Mouse (Mus musculus) hindbrain, embryonic 16.5 days (tissue): ENCODE results near the gene Mlh1. TPM values are rescaled to one million over a fixed set of nuclear protein-coding genes. Genes with fewer than 3 reads are reported as not detected.

ENCODE experiments used
- ATAC-seq: fragments of 200-750 bp; cut with Nextera tagmentation; 2 replicates; pipeline ENCODE4 v1.8.0; 2017; ENCODE audit warnings: moderate TSS enrichment, moderate library complexity
- H3K27ac ChIP-seq: fragments of 300-500 bp; sonication (generic); 2 replicates; pipeline ENCODE4 v1.5.1; 2014; ENCODE audit warnings: low read depth, mild to moderate bottlenecking, control low read depth, low read length, moderate library complexity
- H3K27me3 ChIP-seq: fragments of 300-500 bp; sonication (generic); replicated peaks from 2 replicates; pipeline ENCODE4 v1.6.1; 2014; ENCODE audit warnings: low read length; ENCODE audit not compliant: control insufficient read depth, insufficient read depth
- H3K36me3 ChIP-seq: fragments of 300-500 bp; sonication (generic); 2 replicates; pipeline ENCODE4 v1.6.1; 2014; ENCODE audit warnings: mild to moderate bottlenecking, low read length, moderate library complexity, mixed read lengths; ENCODE audit not compliant: control insufficient read depth, insufficient read depth
- H3K4me1 ChIP-seq: fragments of 300-500 bp; sonication (generic); 2 replicates; pipeline ENCODE4 v1.6.1; 2014; ENCODE audit warnings: low read depth, low read length; ENCODE audit not compliant: control insufficient read depth, insufficient read depth
- H3K4me2 ChIP-seq: fragments of 300-500 bp; sonication (generic); 2 replicates; pipeline ENCODE4 v1.6.1; 2014; ENCODE audit warnings: mild to moderate bottlenecking, low read length, control low read depth, moderate library complexity
- H3K4me3 ChIP-seq: fragments of 300-500 bp; sonication (generic); 2 replicates; pipeline ENCODE4 v1.5.1; 2014; ENCODE audit warnings: mild to moderate bottlenecking, low read length, control low read depth, moderate library complexity
- H3K9ac ChIP-seq: fragments of 300-500 bp; sonication (generic); 2 replicates; pipeline ENCODE4 v1.6.1; 2014; ENCODE audit warnings: low read depth, mild to moderate bottlenecking, control low read depth, low read length, moderate library complexity
- H3K9me3 ChIP-seq: fragments of 300-500 bp; sonication (generic); 2 replicates; pipeline ENCODE4 v1.6.1; 2014; ENCODE audit warnings: mild to moderate bottlenecking, low read length, moderate library complexity; ENCODE audit not compliant: control insufficient read depth
- WGBS: fragments of 180-500 bp; shearing (Covaris S2); extraction: QIAGEN DNeasy Blood & Tissue Kit; methylation state at CpG from one replicate; pipeline ENCODE4 v1.1.7; 2014; 5-methylcytosine and 5-hydroxymethylcytosine counted together
- polyA plus RNA-seq: library from polyadenylated mRNA; unstranded; fragments of >200 nt; fragmentation: Nextera tagmentation; extraction: Ambion mirVana; gene quantifications from 2 replicates; pipeline ENCODE4 v1.2.1, GENCODE M21; 2015

The Mlh1 gene
- polyA plus RNA-seq, 1 experiment from 2014 or later = 25.5 TPM

DNA sequence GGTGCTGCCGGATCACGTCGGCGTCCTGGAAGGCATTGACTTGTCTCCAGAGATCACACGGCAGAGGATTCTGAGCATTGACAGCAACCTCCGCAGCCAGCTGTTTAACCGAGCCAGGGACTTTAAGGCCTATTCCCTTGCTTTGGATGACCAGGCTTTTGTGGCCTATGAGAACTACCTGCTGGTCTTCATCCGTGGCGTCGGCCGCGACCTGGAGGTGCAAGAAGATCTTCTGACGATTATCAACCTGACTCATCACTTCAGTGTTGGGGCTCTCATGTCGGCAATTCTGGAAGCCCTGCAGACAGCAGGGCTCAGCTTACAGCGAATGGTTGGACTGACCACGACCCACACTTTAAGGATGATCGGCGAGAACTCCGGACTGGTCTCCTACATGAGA is 765 bp upstream of the Mlh1 start:
- ATAC-seq = no peak
- WGBS = 12% methylated on average over 19 of the region's 19 CpGs
- Histone ChIP-seq H3K9ac (peak overlapping the region; percentile 94), H3K27me3 (no peaks in the 10 kb centered on the region), H3K36me3 (peaks cover 3% of the 10 kb centered on the region; the same call in 1 of the 2 replicates), H3K9me3 (no peaks in the 10 kb centered on the region), H3K27ac (peak overlapping the region; percentile 97), H3K4me1 (peaks cover 44% of the 10 kb centered on the region), H3K4me3 (peak overlapping the region; percentile 87), H3K4me2 (peak overlapping the region; percentile 79)

- Histone ChIP-seq H3K9me3 (no peaks in the 10 kb centered on the region), H3K4me3 (peak overlapping the region; percentile 79), H3K9ac (peak overlapping the region; percentile 74), H3K27me3 (no peaks in the 10 kb centered on the region), H3K4me1 (peaks cover 39% of the 10 kb centered on the region), H3K4me2 (peak overlapping the region; percentile 65), H3K36me3 (peaks cover 5% of the 10 kb centered on the region), H3K27ac (peak overlapping the region; percentile 96)
- peak; percentile 82 for ATAC-seq
- WGBS = under 1% methylated on average over 32 of the region's 32 CpGs
These were observed 546 bp downstream of the Mlh1 start for GRCm38 (mm10) chr9:111271056-111271433.

- WGBS = 8% methylated on average over 5 of the region's 5 CpGs
- no peak for ATAC-seq
These were observed 985 bp downstream of the Mlh1 start for GRCm38 (mm10) chr9:111270606-111271005.

GRCm38 (mm10) chr9:111267998-111268397 is 3.6 kb downstream of the Mlh1 start:
- Histone ChIP-seq H3K9ac (no peak overlapping the region), H3K36me3 (peaks cover 2% of the 10 kb centered on the region; the same call in 1 of the 2 replicates), H3K4me3 (no peak overlapping the region), H3K4me1 (peaks cover 11% of the 10 kb centered on the region), H3K27ac (no peak overlapping the region), H3K4me2 (no peak overlapping the region), H3K9me3 (no peaks in the 10 kb centered on the region), H3K27me3 (no peaks in the 10 kb centered on the region)
- ATAC-seq = no peak
- WGBS = 100% methylated on average over 2 of the region's 2 CpGs

More at GRCm38 (mm10) chr9:111270606-111271005, 985 bp downstream of the Mlh1 start:
- H3K4me2 ChIP-seq = peak overlapping the region; percentile 65
- peaks cover 34% of the 10 kb centered on the region for H3K4me1 ChIP-seq
- H3K9ac ChIP-seq = peak overlapping the region; percentile 74
- H3K4me3 ChIP-seq = peak overlapping the region; percentile 79
- H3K36me3 ChIP-seq = peaks cover 5% of the 10 kb centered on the region
- peak overlapping the region; percentile 96 for H3K27ac ChIP-seq
- no peaks in the 10 kb centered on the region for H3K27me3 ChIP-seq
- no peaks in the 10 kb centered on the region for H3K9me3 ChIP-seq

DNA sequence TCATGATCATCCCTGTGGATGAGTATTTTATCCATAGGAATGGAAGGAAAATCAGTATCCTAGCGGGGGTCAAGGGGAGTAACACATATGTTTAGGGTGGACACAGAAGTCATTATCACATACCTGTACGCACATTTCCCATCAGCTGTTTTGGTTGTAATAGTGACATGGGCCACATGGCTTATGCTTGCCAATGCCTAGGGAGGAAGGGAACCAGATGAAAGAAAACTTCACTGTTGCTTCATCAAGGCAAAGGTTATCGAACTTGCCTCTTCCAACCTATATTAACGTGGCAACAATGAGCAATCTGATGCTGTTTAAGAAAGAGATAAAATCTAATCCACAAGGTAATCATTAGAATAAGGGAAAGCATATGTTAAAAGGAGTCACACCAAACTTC is 10.2 kb downstream of the Mlh1 start:
- H3K9ac ChIP-seq = no peak overlapping the region
- no peak overlapping the region for H3K27ac ChIP-seq
- H3K4me1 ChIP-seq = no peaks in the 10 kb centered on the region
- over 99% methylated on average over 4 of the region's 4 CpGs for WGBS
- H3K4me3 ChIP-seq = no peak overlapping the region
- ATAC-seq = no peak
- no peaks in the 10 kb centered on the region for H3K27me3 ChIP-seq
- H3K36me3 ChIP-seq = peaks cover 16% of the 10 kb centered on the region
- H3K9me3 ChIP-seq = no peaks in the 10 kb centered on the region
- no peak overlapping the region for H3K4me2 ChIP-seq

DNA sequence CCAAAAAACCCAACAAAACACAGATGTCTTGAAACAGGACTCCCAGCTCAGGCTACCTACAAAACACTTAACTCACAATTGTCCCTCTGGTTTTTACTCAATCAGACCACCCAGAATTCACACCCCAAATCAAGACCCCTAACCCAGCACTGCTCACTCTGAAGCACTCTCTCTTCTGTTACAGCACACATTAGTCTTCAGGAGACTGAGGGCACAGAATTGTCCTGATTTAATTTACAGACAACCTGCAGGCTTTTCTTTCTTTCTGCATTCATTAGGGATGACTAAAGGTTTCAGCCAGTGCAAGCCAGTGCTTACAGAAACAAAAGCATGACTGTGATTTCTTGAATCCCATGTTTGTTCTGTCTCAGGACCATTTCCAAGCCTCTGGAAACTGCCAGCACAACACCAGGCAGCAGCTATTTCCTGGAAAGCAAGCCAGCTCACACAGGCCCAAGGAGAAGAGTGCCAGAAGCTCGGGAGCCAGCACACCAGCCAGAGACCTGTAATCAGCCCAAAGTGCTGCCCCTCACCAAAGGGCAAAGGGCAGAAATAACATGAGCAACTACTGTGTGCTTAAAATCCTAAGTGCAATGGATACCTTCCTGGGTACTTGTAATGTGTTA is 11.1 kb downstream of the Mlh1 start:
- Histone ChIP-seq H3K4me1 (no peaks in the 10 kb centered on the region), H3K27ac (no peak overlapping the region), H3K4me2 (no peak overlapping the region), H3K9ac (no peak overlapping the region), H3K9me3 (no peaks in the 10 kb centered on the region), H3K27me3 (no peaks in the 10 kb centered on the region), H3K36me3 (peaks cover 21% of the 10 kb centered on the region), H3K4me3 (no peak overlapping the region)
- peak; percentile 90 for ATAC-seq
- WGBS = 45% methylated on average over 1 of the region's 1 CpGs

DNA sequence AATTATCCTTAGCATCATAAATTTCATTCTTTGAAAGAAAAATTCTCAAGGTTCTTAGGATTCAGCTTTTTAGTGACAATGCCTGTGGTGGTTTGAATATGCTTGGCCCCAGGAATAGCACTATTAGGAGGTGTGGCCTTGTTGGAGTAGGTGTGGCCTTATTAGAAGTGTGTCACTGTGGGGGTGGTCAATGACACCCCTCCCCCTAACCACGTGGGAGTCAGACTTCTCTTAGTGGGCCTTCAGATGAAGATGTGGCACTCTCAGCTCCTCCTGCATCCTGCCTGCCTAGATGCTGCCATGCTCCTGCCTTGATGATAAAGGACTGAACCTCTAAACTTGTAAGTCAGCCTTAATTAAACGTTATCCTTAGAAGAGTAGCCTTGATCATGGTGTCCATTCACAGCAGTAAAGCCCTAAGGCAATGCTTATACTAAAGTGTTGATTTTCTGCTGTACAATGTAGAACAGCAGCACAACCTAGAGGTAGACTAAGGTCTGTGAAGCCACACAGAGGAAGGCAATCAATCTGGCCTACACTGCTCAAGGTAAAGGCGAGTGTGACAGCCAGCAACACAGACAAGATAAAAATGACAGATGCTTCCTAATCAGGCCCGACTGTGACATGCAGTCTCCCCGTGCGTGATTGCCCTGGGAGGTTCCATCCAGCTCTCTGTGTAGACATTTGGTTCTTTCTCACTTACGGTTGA is 19.3 kb downstream of the Mlh1 start:
- no peak overlapping the region for H3K9ac ChIP-seq
- no peak overlapping the region for H3K27ac ChIP-seq
- no peak overlapping the region for H3K4me2 ChIP-seq
- H3K4me1 ChIP-seq = no peaks in the 10 kb centered on the region
- peaks cover 28% of the 10 kb centered on the region for H3K36me3 ChIP-seq
- no peaks in the 10 kb centered on the region for H3K9me3 ChIP-seq
- 71% methylated on average over 7 of the region's 7 CpGs for WGBS
- H3K4me3 ChIP-seq = no peak overlapping the region
- no peak for ATAC-seq
- no peaks in the 10 kb centered on the region for H3K27me3 ChIP-seq

GRCm38 (mm10) chr9:111247682-111248246 is 23.8 kb downstream of the Mlh1 start:
- Histone ChIP-seq H3K27ac (no peak overlapping the region), H3K9me3 (no peaks in the 10 kb centered on the region), H3K36me3 (peaks cover 16% of the 10 kb centered on the region), H3K4me1 (no peaks in the 10 kb centered on the region), H3K9ac (no peak overlapping the region), H3K4me3 (no peak overlapping the region), H3K4me2 (no peak overlapping the region), H3K27me3 (no peaks in the 10 kb centered on the region)
- WGBS = 84% methylated on average over 3 of the region's 3 CpGs
- ATAC-seq = no peak

GRCm38 (mm10) chr9:111245546-111245945 is 26.0 kb downstream of the Mlh1 start:
- Histone ChIP-seq H3K9me3 (no peaks in the 10 kb centered on the region), H3K36me3 (peaks cover 21% of the 10 kb centered on the region), H3K4me2 (no peak overlapping the region), H3K4me1 (no peaks in the 10 kb centered on the region), H3K27me3 (no peaks in the 10 kb centered on the region), H3K4me3 (no peak overlapping the region), H3K9ac (no peak overlapping the region), H3K27ac (no peak overlapping the region)
- 70% methylated on average over 6 of the region's 6 CpGs for WGBS
- no peak for ATAC-seq
